Mouse (Mus musculus): ENCODE results near the gene Nav2. TPM values are rescaled to one million over a fixed set of nuclear protein-coding genes. Genes with fewer than 3 reads are reported as not detected.
A peak's percentile ranks its signal among the peaks of the same experiment; 100 is the strongest.

Nav2 gene
- polyA plus RNA-seq, 1 experiment from 2014 or later, result 12.4 TPM

GRCm38 (mm10) chr7:49490814-49491213, 582.3 kb downstream of the Nav2 start:
- H3K4me1 ChIP-seq (replicated peaks), result peaks cover 20% of the 10 kb centered on the region
- no peak overlapping the region for H3K4me2 ChIP-seq
- H3K9ac ChIP-seq (replicated peaks), result no peak overlapping the region
- H3K9me3 ChIP-seq, result no peaks in the 10 kb centered on the region
- no peak overlapping the region for H3K27ac ChIP-seq
- WGBS, result 67% methylated on average over 10 of the region's 10 CpGs
- no peak for ATAC-seq (ENCODE audit: insufficient number of reproducible peaks, insufficient read depth, low FRiP score, low TSS enrichment, low read depth)
- no peaks in the 10 kb centered on the region for H3K36me3 ChIP-seq
- peaks cover 18% of the 10 kb centered on the region for H3K27me3 ChIP-seq
- no peak overlapping the region for H3K4me3 ChIP-seq (replicated peaks)

GRCm38 (mm10) chr7:49492622-49493021, 584.1 kb downstream of the Nav2 start:
- Histone ChIP-seq H3K4me1 (replicated peaks) (peaks cover 34% of the 10 kb centered on the region), H3K27me3 (peaks cover 18% of the 10 kb centered on the region), H3K36me3 (no peaks in the 10 kb centered on the region), H3K9me3 (no peaks in the 10 kb centered on the region), H3K27ac (no peak overlapping the region), H3K9ac (replicated peaks) (no peak overlapping the region), H3K4me2 (no peak overlapping the region), H3K4me3 (replicated peaks) (no peak overlapping the region)
- no peak for ATAC-seq (ENCODE audit: insufficient number of reproducible peaks, insufficient read depth, low FRiP score, low TSS enrichment, low read depth)

- H3K27ac ChIP-seq, result no peak overlapping the region
- H3K36me3 ChIP-seq, result no peaks in the 10 kb centered on the region
- ATAC-seq (ENCODE audit: insufficient number of reproducible peaks, insufficient read depth, low FRiP score, low TSS enrichment, low read depth), result no peak
- peaks cover 34% of the 10 kb centered on the region for H3K4me1 ChIP-seq (replicated peaks)
- H3K9me3 ChIP-seq, result no peaks in the 10 kb centered on the region
- H3K27me3 ChIP-seq, result peaks cover 22% of the 10 kb centered on the region
- no peak overlapping the region for H3K4me2 ChIP-seq
- no peak overlapping the region for H3K9ac ChIP-seq (replicated peaks)
- 88% methylated on average over 4 of the region's 4 CpGs for WGBS
- H3K4me3 ChIP-seq (replicated peaks), result no peak overlapping the region
These were observed 584.7 kb downstream of the Nav2 start for GRCm38 (mm10) chr7:49493210-49493609.

GRCm38 (mm10) chr7:49494654-49495053, 586.1 kb downstream of the Nav2 start:
- no peaks in the 10 kb centered on the region for H3K36me3 ChIP-seq
- H3K9ac ChIP-seq (replicated peaks), result no peak overlapping the region
- H3K4me2 ChIP-seq, result no peak overlapping the region
- WGBS, result 83% methylated on average over 6 of the region's 6 CpGs
- H3K27me3 ChIP-seq, result peaks cover 23% of the 10 kb centered on the region
- ATAC-seq (ENCODE audit: insufficient number of reproducible peaks, insufficient read depth, low FRiP score, low TSS enrichment, low read depth), result no peak
- H3K4me1 ChIP-seq (replicated peaks), result peaks cover 28% of the 10 kb centered on the region
- no peaks in the 10 kb centered on the region for H3K9me3 ChIP-seq
- H3K27ac ChIP-seq, result no peak overlapping the region
- H3K4me3 ChIP-seq (replicated peaks), result no peak overlapping the region

GRCm38 (mm10) chr7:49496111-49496510, 587.6 kb downstream of the Nav2 start:
- H3K4me2 ChIP-seq, result no peak overlapping the region
- ATAC-seq (ENCODE audit: insufficient number of reproducible peaks, insufficient read depth, low FRiP score, low TSS enrichment, low read depth), result no peak
- H3K27ac ChIP-seq, result 0 out of 2 replicates have a peak overlapping the region, but pooled peaks have one; percentile 24
- H3K4me1 ChIP-seq (replicated peaks), result peaks cover 24% of the 10 kb centered on the region
- no peak overlapping the region for H3K4me3 ChIP-seq (replicated peaks)
- no peaks in the 10 kb centered on the region for H3K36me3 ChIP-seq
- 0 out of 2 replicates have a peak overlapping the region, but pooled peaks have one; percentile 32 for H3K9ac ChIP-seq (replicated peaks)
- no peaks in the 10 kb centered on the region for H3K9me3 ChIP-seq
- 16% methylated on average over 11 of the region's 11 CpGs for WGBS
- H3K27me3 ChIP-seq, result peaks cover 38% of the 10 kb centered on the region

- ATAC-seq (ENCODE audit: insufficient number of reproducible peaks, insufficient read depth, low FRiP score, low TSS enrichment, low read depth), result peak; percentile 77
- no peak overlapping the region for H3K9ac ChIP-seq (replicated peaks)
- 0 out of 2 replicates have a peak overlapping the region, but pooled peaks have one; percentile 3 for H3K4me3 ChIP-seq (replicated peaks)
- H3K4me2 ChIP-seq, result peak overlapping the region; percentile 41
- H3K4me1 ChIP-seq (replicated peaks), result peaks cover 24% of the 10 kb centered on the region
- peaks cover 43% of the 10 kb centered on the region for H3K27me3 ChIP-seq
- no peaks in the 10 kb centered on the region for H3K36me3 ChIP-seq
- WGBS, result 5% methylated on average over 13 of the region's 13 CpGs
- no peaks in the 10 kb centered on the region for H3K9me3 ChIP-seq
- peak overlapping the region; percentile 24 for H3K27ac ChIP-seq
These were observed 588.4 kb downstream of the Nav2 start for GRCm38 (mm10) chr7:49496766-49497425.

GRCm38 (mm10) chr7:49497426-49497892, 588.9 kb downstream of the Nav2 start:
- Histone ChIP-seq H3K9ac (replicated peaks) (no peak overlapping the region), H3K4me1 (replicated peaks) (peaks cover 24% of the 10 kb centered on the region), H3K27ac (peak overlapping the region; percentile 24), H3K27me3 (peaks cover 49% of the 10 kb centered on the region), H3K4me2 (peak overlapping the region; percentile 41), H3K9me3 (no peaks in the 10 kb centered on the region), H3K4me3 (replicated peaks) (no peak overlapping the region), H3K36me3 (no peaks in the 10 kb centered on the region)
- WGBS, result 33% methylated on average over 4 of the region's 4 CpGs
- ATAC-seq (ENCODE audit: insufficient number of reproducible peaks, insufficient read depth, low FRiP score, low TSS enrichment, low read depth), result no peak; the same call in 1 of the 2 replicates

- H3K9me3 ChIP-seq, result no peaks in the 10 kb centered on the region
- peaks cover 53% of the 10 kb centered on the region for H3K27me3 ChIP-seq
- no peaks in the 10 kb centered on the region for H3K36me3 ChIP-seq
- H3K4me3 ChIP-seq (replicated peaks), result no peak overlapping the region
- no peak overlapping the region for H3K9ac ChIP-seq (replicated peaks)
- 90% methylated on average over 6 of the region's 6 CpGs for WGBS
- no peak for ATAC-seq (ENCODE audit: insufficient number of reproducible peaks, insufficient read depth, low FRiP score, low TSS enrichment, low read depth)
- H3K27ac ChIP-seq, result no peak overlapping the region
- H3K4me2 ChIP-seq, result no peak overlapping the region
- H3K4me1 ChIP-seq (replicated peaks), result peaks cover 34% of the 10 kb centered on the region
These were observed 591.1 kb downstream of the Nav2 start for GRCm38 (mm10) chr7:49499598-49499997.

GRCm38 (mm10) chr7:49500916-49501315, 592.4 kb downstream of the Nav2 start:
- H3K4me2 ChIP-seq, result no peak overlapping the region
- 90% methylated on average over 5 of the region's 5 CpGs for WGBS
- H3K9ac ChIP-seq (replicated peaks), result no peak overlapping the region
- H3K27ac ChIP-seq, result no peak overlapping the region
- no peaks in the 10 kb centered on the region for H3K9me3 ChIP-seq
- no peak overlapping the region for H3K4me3 ChIP-seq (replicated peaks)
- H3K27me3 ChIP-seq, result peaks cover 44% of the 10 kb centered on the region
- no peaks in the 10 kb centered on the region for H3K36me3 ChIP-seq
- no peak for ATAC-seq (ENCODE audit: insufficient number of reproducible peaks, insufficient read depth, low FRiP score, low TSS enrichment, low read depth)
- H3K4me1 ChIP-seq (replicated peaks), result peaks cover 40% of the 10 kb centered on the region

GRCm38 (mm10) chr7:49503419-49503818, 594.9 kb downstream of the Nav2 start:
- no peaks in the 10 kb centered on the region for H3K36me3 ChIP-seq
- H3K9me3 ChIP-seq, result no peaks in the 10 kb centered on the region
- ATAC-seq (ENCODE audit: insufficient number of reproducible peaks, insufficient read depth, low FRiP score, low TSS enrichment, low read depth), result no peak
- H3K27me3 ChIP-seq, result peaks cover 44% of the 10 kb centered on the region
- peaks cover 32% of the 10 kb centered on the region for H3K4me1 ChIP-seq (replicated peaks)
- no peak overlapping the region for H3K4me2 ChIP-seq
- no peak overlapping the region for H3K4me3 ChIP-seq (replicated peaks)
- no peak overlapping the region for H3K27ac ChIP-seq
- H3K9ac ChIP-seq (replicated peaks), result no peak overlapping the region
- 47% methylated on average over 8 of the region's 8 CpGs for WGBS

- no peaks in the 10 kb centered on the region for H3K36me3 ChIP-seq
- peaks cover 32% of the 10 kb centered on the region for H3K4me1 ChIP-seq (replicated peaks)
- peaks cover 48% of the 10 kb centered on the region for H3K27me3 ChIP-seq
- no peak overlapping the region for H3K4me3 ChIP-seq (replicated peaks)
- H3K9ac ChIP-seq (replicated peaks), result no peak overlapping the region
- 31% methylated on average over 2 of the region's 2 CpGs for WGBS
- H3K4me2 ChIP-seq, result no peak overlapping the region
- H3K9me3 ChIP-seq, result no peaks in the 10 kb centered on the region
- ATAC-seq (ENCODE audit: insufficient number of reproducible peaks, insufficient read depth, low FRiP score, low TSS enrichment, low read depth), result 0 out of 2 replicates have a peak, but pooled peaks have one; percentile 44
- H3K27ac ChIP-seq, result peak overlapping the region; percentile 67; the same call in 1 of the 2 replicates
These were observed 595.4 kb downstream of the Nav2 start for GRCm38 (mm10) chr7:49503881-49504280.

GRCm38 (mm10) chr7:49504297-49504696, 595.8 kb downstream of the Nav2 start:
- H3K4me2 ChIP-seq, result no peak overlapping the region
- H3K9ac ChIP-seq (replicated peaks), result no peak overlapping the region
- peaks cover 32% of the 10 kb centered on the region for H3K4me1 ChIP-seq (replicated peaks)
- H3K9me3 ChIP-seq, result no peaks in the 10 kb centered on the region
- H3K36me3 ChIP-seq, result no peaks in the 10 kb centered on the region
- peak overlapping the region; percentile 67 for H3K27ac ChIP-seq
- 9% methylated on average over 3 of the region's 3 CpGs for WGBS
- H3K4me3 ChIP-seq (replicated peaks), result no peak overlapping the region
- ATAC-seq (ENCODE audit: insufficient number of reproducible peaks, insufficient read depth, low FRiP score, low TSS enrichment, low read depth), result no peak
- peaks cover 49% of the 10 kb centered on the region for H3K27me3 ChIP-seq

All from limb, embryonic 12.5 days (tissue).